13 mouse cellular contexts compared by ENCODE assay signal in the genomic region with DNA sequence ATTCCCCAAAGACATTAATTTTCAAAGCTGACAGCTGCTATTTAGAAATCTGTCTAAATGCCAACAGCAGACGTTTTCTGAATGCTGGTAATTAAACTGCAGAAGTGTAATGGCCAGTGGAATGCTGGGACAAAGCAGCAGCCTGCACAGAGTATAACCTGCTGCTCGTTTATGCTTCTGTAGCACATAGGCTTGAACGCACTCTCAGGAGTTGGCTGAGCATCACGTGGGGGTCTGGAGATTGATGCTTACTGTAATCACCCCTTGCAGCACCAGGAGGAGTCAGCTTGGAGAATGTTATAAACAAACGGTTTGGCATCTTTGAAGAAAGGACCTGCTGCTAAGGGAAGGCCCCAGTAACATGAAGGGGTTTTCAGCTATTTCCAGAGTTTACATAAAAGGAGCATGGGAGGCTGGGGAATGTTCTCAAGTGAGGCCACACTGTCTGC.
DNase-seq lines count a peak whose midpoint lies in the region; ATAC-seq and TF ChIP-seq lines count a peak whose summit lies in the region.
"Had no signal": no experiment of that assay in that cellular context is flagged by ENCODE, and none has a peak within 500 bp of the region (broad histone marks: within the 10 kb centered on the region; RNA-seq: fewer than 3 reads in every experiment).

No protein-coding gene starts in this region.

- H3K27ac ChIP-seq in lung, embryonic 16.5 days (ENCODE audit: low read length): no peak overlapping the region
- H3K27ac ChIP-seq in intestine, embryonic 14.5 days (ENCODE audit: low read depth): 0 out of 2 replicates have a peak overlapping the region, but pooled peaks have one; percentile 3
- H3K27ac ChIP-seq in midbrain, embryonic 13.5 days: no peak overlapping the region
- H3K27ac ChIP-seq in stomach, embryonic 16.5 days (ENCODE audit: low read length): no peak overlapping the region

- 24% methylated on average over 5 of the region's 5 CpGs for WGBS in lung, embryonic 16.5 days
- 40% methylated on average over 5 of the region's 5 CpGs for WGBS in lung, adult 2 months
- WGBS in intestine, embryonic 14.5 days: 26% methylated on average over 5 of the region's 5 CpGs
- WGBS in midbrain, embryonic 13.5 days: 41% methylated on average over 5 of the region's 5 CpGs
- WGBS in stomach, embryonic 16.5 days: 30% methylated on average over 5 of the region's 5 CpGs

- DNase-seq in lung, adult 2 months: no peak
- DNase-seq in intestine, embryonic 14.5 days (ENCODE audit: low spot score): peak; percentile 58
- no peak for DNase-seq in gastrocnemius, postnatal 14 days
- no peak for DNase-seq in kidney, adult 8-10 months
- DNase-seq: cerebellum, postnatal 25 days; gastrocnemius, postnatal 25 days; liver, postnatal 0 days; thymus, postnatal 36 days had no signal

- TF ChIP-seq CTCF in lung, adult 2 months (IDR thresholded peaks at IDR 0.05; ENCODE audit: insufficient read depth, low read length): no peak

- H3K4me2 ChIP-seq in lung, embryonic 16.5 days (ENCODE audit: low read depth, low read length): no peak overlapping the region
- H3K4me2 ChIP-seq in intestine, embryonic 14.5 days (ENCODE audit: low read length): no peak overlapping the region
- no peak overlapping the region for H3K4me2 ChIP-seq in midbrain, embryonic 13.5 days (replicated peaks)
- H3K4me2 ChIP-seq in stomach, embryonic 16.5 days (ENCODE audit: low read depth, low read length): no peak overlapping the region

- peak; percentile 29 for ATAC-seq in lung, embryonic 16.5 days (ENCODE audit: low read depth)
- ATAC-seq in intestine, embryonic 14.5 days (replicated peaks; ENCODE audit: low FRiP score, low TSS enrichment, low read depth): peak; percentile 78
- ATAC-seq in midbrain, embryonic 13.5 days: peak; percentile 68
- peak; percentile 70 for ATAC-seq in stomach, embryonic 16.5 days (ENCODE audit: insufficient read depth, low FRiP score)
- ATAC-seq in cerebellum, adult (ENCODE audit: insufficient number of reproducible peaks, low FRiP score, low TSS enrichment): no peak
- ATAC-seq: liver, postnatal 0 days had no signal

- H3K9me3 ChIP-seq in lung, embryonic 16.5 days (ENCODE audit: control insufficient read depth, low read length): no peaks in the 10 kb centered on the region
- H3K9me3 ChIP-seq in intestine, embryonic 14.5 days (ENCODE audit: control insufficient read depth, low read length): no peaks in the 10 kb centered on the region
- no peaks in the 10 kb centered on the region for H3K9me3 ChIP-seq in midbrain, embryonic 13.5 days
- no peaks in the 10 kb centered on the region for H3K9me3 ChIP-seq in stomach, embryonic 16.5 days (replicated peaks; ENCODE audit: control insufficient read depth, low read length)

- peaks cover 32% of the 10 kb centered on the region for H3K4me1 ChIP-seq in lung, embryonic 16.5 days (replicated peaks; ENCODE audit: control insufficient read depth, insufficient read depth, low read length)
- no peaks in the 10 kb centered on the region; the same call in 1 of the 2 replicates for H3K4me1 ChIP-seq in lung, adult 2 months (ENCODE audit: control insufficient read depth, insufficient read depth, low read length)
- peaks cover 16% of the 10 kb centered on the region for H3K4me1 ChIP-seq in intestine, embryonic 14.5 days (replicated peaks; ENCODE audit: control insufficient read depth, insufficient read depth, low read length)
- H3K4me1 ChIP-seq in midbrain, embryonic 13.5 days (replicated peaks): peaks cover 12% of the 10 kb centered on the region; the same call in 1 of the 2 replicates
- H3K4me1 ChIP-seq in stomach, embryonic 16.5 days (ENCODE audit: control insufficient read depth, insufficient read depth, low read length): peaks cover 30% of the 10 kb centered on the region

- no peak for TF ChIP-seq POLR2A in lung, adult 2 months (IDR thresholded peaks at IDR 0.05; ENCODE audit: borderline replicate concordance, extremely low read depth, low read depth, low read length)

- no peaks in the 10 kb centered on the region; the same call in 1 of the 2 replicates for H3K36me3 ChIP-seq in lung, embryonic 16.5 days (ENCODE audit: control insufficient read depth, insufficient read depth, low read length)
- H3K36me3 ChIP-seq in intestine, embryonic 14.5 days (ENCODE audit: control insufficient read depth, insufficient read depth, low read length): peaks cover 9% of the 10 kb centered on the region; the same call in 1 of the 2 replicates
- no peaks in the 10 kb centered on the region for H3K36me3 ChIP-seq in midbrain, embryonic 13.5 days
- H3K36me3 ChIP-seq in stomach, embryonic 16.5 days (ENCODE audit: control insufficient read depth, insufficient read depth, low read length): peaks cover 3% of the 10 kb centered on the region; the same call in 1 of the 2 replicates

- intact Hi-C loops in gastrocnemius, postnatal 14 days (cut with DNase I; ENCODE audit: low total_unique reads): no loop called here

- H3K4me3 ChIP-seq in lung, embryonic 16.5 days (ENCODE audit: low read length): no peak overlapping the region
- no peak overlapping the region for H3K4me3 ChIP-seq in lung, adult 2 months (replicated peaks; ENCODE audit: extremely low read depth, low read depth, low read length)
- H3K4me3 ChIP-seq in intestine, embryonic 14.5 days (ENCODE audit: low read depth, low read length): no peak overlapping the region
- H3K4me3 ChIP-seq in midbrain, embryonic 13.5 days (replicated peaks): no peak overlapping the region
- H3K4me3 ChIP-seq in stomach, embryonic 16.5 days (replicated peaks; ENCODE audit: low read length): no peak overlapping the region
- H3K4me3 ChIP-seq: myocyte had no signal

- H3K27me3 ChIP-seq in lung, embryonic 16.5 days (ENCODE audit: control insufficient read depth, insufficient read depth, low read depth, low read length): no peaks in the 10 kb centered on the region
- H3K27me3 ChIP-seq in intestine, embryonic 14.5 days (replicated peaks; ENCODE audit: control insufficient read depth, insufficient read depth, low read length): no peaks in the 10 kb centered on the region
- no peaks in the 10 kb centered on the region for H3K27me3 ChIP-seq in midbrain, embryonic 13.5 days
- no peaks in the 10 kb centered on the region for H3K27me3 ChIP-seq in stomach, embryonic 16.5 days (ENCODE audit: control insufficient read depth, insufficient read depth, low read length)

- H3K9ac ChIP-seq in lung, embryonic 16.5 days (ENCODE audit: low read length): no peak overlapping the region
- no peak overlapping the region for H3K9ac ChIP-seq in intestine, embryonic 14.5 days (ENCODE audit: low read length)
- H3K9ac ChIP-seq in midbrain, embryonic 13.5 days (replicated peaks): no peak overlapping the region
- no peak overlapping the region for H3K9ac ChIP-seq in stomach, embryonic 16.5 days (ENCODE audit: low read length)
- H3K9ac ChIP-seq: liver, postnatal 0 days had no signal
